Mouse (Mus musculus): Measurements from ENCODE around the gene Dhx32.
"Not testable (repeated sequence)": the region's sequence is repeated elsewhere in the genome, so short reads cannot be mapped to it uniquely, and the experiment has no call there.

Dhx32 gene

GRCm38 (mm10) chr7:133729351-133729750, 53.2 kb downstream of the Dhx32 start:
- no peak for ATAC-seq (ENCODE audit: low TSS enrichment)

DNA sequence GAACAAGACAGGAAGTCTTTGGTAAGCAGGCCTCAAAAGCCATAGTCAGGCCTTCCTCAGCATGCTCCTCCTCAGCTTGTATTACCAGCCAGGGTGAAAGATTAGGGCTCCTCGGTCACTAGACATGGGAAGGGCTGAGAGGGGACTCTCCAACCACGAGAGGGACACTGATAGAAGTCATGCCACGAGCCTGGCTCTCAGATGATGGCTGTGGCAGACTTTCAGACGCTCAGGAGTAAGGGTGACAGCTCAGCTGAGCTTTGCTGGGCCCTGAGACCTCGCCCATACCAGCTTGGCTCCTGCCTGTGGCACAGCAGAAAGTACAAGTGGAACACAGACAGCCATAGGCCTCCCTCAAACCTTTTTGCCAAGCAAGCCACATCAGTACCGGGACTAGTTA, 55.5 kb downstream of the Dhx32 start:
- no peak for ATAC-seq (ENCODE audit: low TSS enrichment)

DNA sequence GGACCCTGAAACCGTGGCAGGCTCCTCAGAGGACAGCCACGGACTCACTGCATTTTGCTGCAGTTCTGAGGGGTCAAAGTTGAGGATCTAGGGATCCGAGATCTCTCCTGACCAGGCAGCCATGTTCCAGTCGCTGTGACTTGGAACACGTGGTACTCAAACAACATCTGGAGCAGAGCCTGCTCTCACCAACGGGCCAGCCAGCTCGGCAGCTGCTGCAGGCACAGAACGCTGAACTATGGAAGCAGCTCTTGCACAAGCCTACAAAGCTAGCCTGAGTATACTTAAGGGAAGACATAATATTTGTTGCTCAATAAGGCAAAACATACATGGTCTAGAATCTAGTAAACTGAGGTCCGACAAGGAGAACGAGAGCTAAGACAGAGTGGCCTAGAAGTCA, 57.0 kb downstream of the Dhx32 start:
- ATAC-seq (ENCODE audit: low TSS enrichment): 0 out of 2 replicates have a peak, but pooled peaks have one; percentile 28

GRCm38 (mm10) chr7:133724844-133725243, 57.7 kb downstream of the Dhx32 start:
- peak; percentile 28; the same call in 1 of the 2 replicates for ATAC-seq (ENCODE audit: low TSS enrichment)

DNA sequence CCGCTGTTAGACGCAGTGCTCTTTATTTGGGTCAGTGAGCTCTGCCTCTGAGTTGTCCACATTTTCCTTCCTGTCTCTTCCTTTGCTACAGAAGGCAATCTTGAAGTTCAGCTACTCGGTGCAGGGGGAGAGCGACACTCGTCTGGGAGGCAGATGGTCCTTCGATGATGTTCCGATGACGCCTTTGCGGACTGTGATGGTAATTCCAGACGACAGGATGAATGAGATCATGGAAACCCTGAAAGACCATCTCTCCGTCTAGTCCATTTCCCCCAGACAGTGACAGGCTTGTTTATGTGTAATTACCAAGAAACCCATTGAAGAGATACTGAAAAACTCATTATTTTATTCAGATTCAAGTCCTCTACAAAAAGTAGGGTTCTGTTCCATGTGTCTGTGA, 61.9 kb downstream of the Dhx32 start:
- ATAC-seq (ENCODE audit: low TSS enrichment): no peak

GRCm38 (mm10) chr7:133718580-133718979, 63.9 kb downstream of the Dhx32 start:
- ATAC-seq (ENCODE audit: low TSS enrichment): no peak

DNA sequence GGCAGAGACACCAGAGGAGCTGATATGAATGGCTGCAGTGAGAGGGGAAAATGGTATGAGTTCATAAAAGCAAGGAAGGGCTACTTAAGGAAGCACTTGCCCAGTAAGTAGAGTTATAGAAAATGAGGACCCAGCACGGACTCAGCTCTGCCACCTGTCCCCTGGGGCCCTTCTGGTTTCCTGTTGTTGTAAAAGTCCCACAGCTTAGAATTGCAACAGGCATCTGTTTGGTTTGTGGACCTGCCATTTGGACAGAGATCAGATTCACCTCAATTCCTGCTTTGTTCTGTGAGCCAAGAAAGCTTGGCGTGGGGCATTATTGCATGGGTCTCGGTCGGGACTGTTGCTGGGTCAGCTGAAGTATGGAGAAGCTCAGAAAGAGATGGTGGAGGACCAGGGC, 67.1 kb downstream of the Dhx32 start:
- ATAC-seq (ENCODE audit: low TSS enrichment): no peak

DNA sequence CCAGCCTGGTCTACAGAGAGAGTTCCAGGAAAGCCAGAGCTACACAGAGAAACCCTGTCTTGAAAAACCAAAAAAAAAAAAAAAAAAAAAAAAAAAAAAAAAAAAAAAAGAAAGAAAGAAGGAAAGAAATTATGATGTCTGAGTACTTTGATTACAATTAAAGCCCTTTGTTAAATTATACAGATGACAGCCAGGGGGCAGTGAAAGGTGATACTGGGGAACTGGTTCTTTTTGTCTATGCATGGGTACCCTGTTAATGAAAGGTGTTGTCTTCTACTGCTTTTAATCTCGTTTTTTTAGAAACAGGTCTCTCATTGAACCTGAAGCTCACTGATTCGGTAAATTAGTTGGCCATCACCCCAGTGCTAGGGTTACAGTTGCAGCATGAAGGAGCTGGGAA, 75.2 kb downstream of the Dhx32 start:
- no peak for ATAC-seq (ENCODE audit: low TSS enrichment)

DNA sequence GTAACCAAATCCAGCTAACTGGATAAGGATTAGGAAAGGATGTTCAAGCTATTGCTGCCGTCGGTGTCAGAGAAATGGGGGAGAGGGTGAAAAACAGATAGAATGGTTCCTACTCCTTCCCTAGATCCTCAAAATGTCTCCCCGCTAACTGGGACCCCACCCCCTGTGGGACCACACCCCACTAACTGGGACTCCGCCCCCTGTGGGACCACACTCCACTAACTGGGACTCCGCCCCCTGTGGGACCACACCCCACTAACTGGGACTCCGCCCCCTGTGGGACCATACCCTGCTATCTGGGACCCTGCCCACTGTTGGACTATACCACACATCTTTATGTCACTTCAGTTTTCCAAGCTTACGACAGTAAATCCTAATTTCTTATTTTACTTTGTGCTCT, 78.6 kb downstream of the Dhx32 start:
- no peak for ATAC-seq (ENCODE audit: low TSS enrichment)

DNA sequence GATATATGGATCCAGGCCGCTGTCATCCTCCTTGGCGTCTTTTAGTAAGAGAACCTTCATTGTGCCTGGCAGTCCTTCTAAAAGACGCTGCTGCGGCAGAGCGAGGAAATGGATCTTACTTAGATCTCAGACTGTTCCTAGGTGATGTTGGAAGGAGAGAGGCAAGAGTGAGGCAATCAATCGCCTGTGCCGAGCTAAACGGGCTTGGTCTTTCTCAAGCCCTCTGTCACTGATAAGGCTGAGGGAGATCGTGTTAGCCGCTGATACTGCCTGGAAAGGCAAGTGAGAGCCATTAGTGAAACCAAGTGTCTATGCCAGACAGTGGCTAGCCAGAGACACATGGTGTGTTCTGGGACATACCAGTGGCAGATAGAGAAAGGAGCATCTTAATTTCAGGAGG, 80.2 kb downstream of the Dhx32 start:
- ATAC-seq (ENCODE audit: low TSS enrichment): no peak

- no peak for ATAC-seq (ENCODE audit: low TSS enrichment)
Observed at GRCm38 (mm10) chr7:133701366-133701765, 81.2 kb downstream of the Dhx32 start.

- no peak for ATAC-seq (ENCODE audit: low TSS enrichment)
Observed at GRCm38 (mm10) chr7:133699885-133700284, 82.6 kb downstream of the Dhx32 start.

DNA sequence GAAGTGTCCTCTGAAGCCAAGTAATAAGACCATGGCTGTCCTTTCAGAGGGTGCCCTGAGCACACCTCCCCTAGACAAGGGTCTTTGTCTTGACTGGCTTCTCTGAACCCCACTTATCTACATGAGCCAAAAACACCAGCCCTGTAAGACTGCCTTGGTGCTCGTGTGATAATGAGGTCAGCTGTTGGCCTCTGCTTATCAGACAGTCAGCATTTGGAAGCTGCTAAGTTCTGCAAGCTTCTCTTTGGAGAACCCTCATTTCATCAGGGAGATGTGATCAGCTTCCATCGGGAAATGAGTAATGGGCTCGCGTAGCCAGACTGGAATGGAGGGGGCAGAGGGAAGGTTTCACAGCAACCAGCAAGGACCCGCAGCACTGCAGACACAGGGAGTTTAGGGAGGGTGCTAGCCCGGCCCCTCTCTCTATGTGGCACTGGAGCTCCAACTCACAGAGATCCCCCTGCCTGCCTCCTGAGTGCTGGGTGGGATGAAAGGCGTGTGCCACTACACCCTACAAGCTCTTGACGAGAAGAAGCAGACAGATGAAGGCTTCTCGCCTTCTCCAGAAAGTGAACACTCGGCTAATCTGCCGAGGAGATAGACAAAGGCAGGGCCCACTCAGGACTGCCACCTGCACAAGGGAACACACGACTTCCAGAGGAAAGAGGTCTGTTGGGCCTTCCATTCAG, 84.4 kb downstream of the Dhx32 start:
- no peak for ATAC-seq (ENCODE audit: low TSS enrichment)

GRCm38 (mm10) chr7:133685644-133686043, 96.9 kb downstream of the Dhx32 start:
- not testable (repeated sequence) for ATAC-seq (ENCODE audit: low TSS enrichment)

- no peak for ATAC-seq (ENCODE audit: low TSS enrichment)
Observed at GRCm38 (mm10) chr7:133684701-133685100, 97.8 kb downstream of the Dhx32 start.

DNA sequence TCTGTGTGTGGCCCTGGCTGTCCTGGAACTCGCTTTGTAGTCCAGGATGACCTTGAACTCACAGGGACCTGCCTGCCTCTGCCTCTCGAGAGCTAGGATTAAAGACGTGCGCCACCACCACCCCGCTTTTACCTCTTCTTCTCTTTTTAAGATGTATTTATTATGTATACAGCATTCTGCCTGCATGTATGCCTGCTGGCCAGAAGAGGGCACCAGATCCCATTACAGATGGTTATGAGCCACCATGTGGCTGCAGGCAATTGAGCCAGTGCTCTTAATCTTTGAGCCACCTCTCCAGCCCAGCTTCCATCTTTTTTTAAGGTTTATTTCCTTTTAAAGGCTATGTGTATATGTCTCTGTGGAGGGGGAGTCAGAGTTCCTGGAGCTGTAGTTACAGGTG, 98.4 kb downstream of the Dhx32 start:
- ATAC-seq (ENCODE audit: low TSS enrichment): no peak

GRCm38 (mm10) chr7:133683626-133684025, 98.9 kb downstream of the Dhx32 start:
- no peak for ATAC-seq (ENCODE audit: low TSS enrichment)

GRCm38 (mm10) chr7:133679961-133680360, 102.6 kb downstream of the Dhx32 start, which contains the start of gene Mmp21:
Gene Mmp21, minus strand, starts transcription at chr7:133680061.
- ATAC-seq (ENCODE audit: low TSS enrichment): no peak

DNA sequence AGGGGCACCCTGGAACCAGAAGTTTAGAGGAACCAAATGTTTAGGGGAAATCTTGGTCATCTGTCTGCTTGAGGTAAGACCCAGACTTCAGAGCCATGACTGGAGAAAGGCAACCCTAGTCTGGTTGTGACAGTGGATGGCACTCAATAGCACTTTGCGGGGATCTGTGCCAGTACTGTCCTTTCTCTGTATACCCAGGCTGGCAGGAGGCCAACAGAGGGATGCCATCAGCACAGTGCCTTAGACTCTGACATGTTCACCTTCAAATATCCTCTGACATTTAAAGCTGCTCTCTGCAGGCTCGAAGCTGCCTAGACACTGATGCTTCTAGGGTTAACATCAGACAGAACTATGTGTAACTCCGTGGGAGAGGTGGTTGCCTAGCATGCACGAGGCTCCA, 103.1 kb downstream of the Dhx32 start:
- ATAC-seq (ENCODE audit: low TSS enrichment): no peak

GRCm38 (mm10) chr7:133678716-133679115, 103.8 kb downstream of the Dhx32 start:
- no peak for ATAC-seq (ENCODE audit: low TSS enrichment)

GRCm38 (mm10) chr7:133676002-133676401, 106.5 kb downstream of the Dhx32 start:
- ATAC-seq (ENCODE audit: low TSS enrichment): no peak

Data from frontal cortex, adult (tissue).